8 mouse cellular contexts compared by ENCODE assay signal in genomic region chr19:5071545-5072369, GRCm38 (mm10). TPM values are rescaled to one million over a fixed set of nuclear protein-coding genes. Genes with fewer than 3 reads are reported as not detected.
DNase-seq lines count a peak whose midpoint lies in the region; ATAC-seq and TF ChIP-seq lines count a peak whose summit lies in the region.

No protein-coding gene starts in this region.

- no peak for TF ChIP-seq CTCF in ES-Bruce4 (IDR thresholded peaks at IDR 0.05; ENCODE audit: low read depth, low read length)
- no peak for TF ChIP-seq CTCF in embryonic fibroblast, embryonic 13.5 days (IDR thresholded peaks at IDR 0.05; ENCODE audit: borderline replicate concordance, insufficient read depth, low read length)

- H3K9ac ChIP-seq in ES-Bruce4 (ENCODE audit: low read depth, poor library complexity, severe bottlenecking), result peak overlapping the region; percentile 74
- H3K9ac ChIP-seq in heart, embryonic 14.5 days (ENCODE audit: low read length), result peak overlapping the region; percentile 64
- peak overlapping the region; percentile 61 for H3K9ac ChIP-seq in kidney, embryonic 16.5 days (replicated peaks; ENCODE audit: low read length)

- peaks cover 6% of the 10 kb centered on the region for H3K4me1 ChIP-seq in ES-Bruce4 (ENCODE audit: control insufficient read depth, insufficient read depth, low read length)
- H3K4me1 ChIP-seq in embryonic fibroblast, embryonic 13.5 days (ENCODE audit: control insufficient read depth, insufficient read depth, low read length), result peaks cover 7% of the 10 kb centered on the region
- H3K4me1 ChIP-seq in heart, embryonic 14.5 days (ENCODE audit: control insufficient read depth in 2 of 2, insufficient read depth in 2 of 2, low read length in 2 of 2), result peaks cover 28 to 36% of the 10 kb centered on the region in 2 experiments
- H3K4me1 ChIP-seq in kidney, embryonic 16.5 days (ENCODE audit: insufficient read depth, low read length), result peaks cover 51% of the 10 kb centered on the region

- H3K27ac ChIP-seq in ES-Bruce4 (ENCODE audit: insufficient read depth, low read length), result peak overlapping the region; percentile 83
- peak overlapping the region; percentile 98 for H3K27ac ChIP-seq in embryonic fibroblast, embryonic 13.5 days (ENCODE audit: insufficient read depth, low read length)
- H3K27ac ChIP-seq in heart, embryonic 14.5 days (replicated peaks in 1 of 2; ENCODE audit: control insufficient read depth in 1 of 2, insufficient read depth in 1 of 2, low read depth in 2 of 2, low read length in 2 of 2), result peak overlapping the region; percentile 25 to 47; a peak in 2 of 4 replicates
- H3K27ac ChIP-seq in kidney, embryonic 16.5 days (ENCODE audit: low read length), result peak overlapping the region; percentile 88

- 1% methylated on average over 40 of the region's 40 CpGs for WGBS in heart, embryonic 14.5 days
- under 1% methylated on average over 39 of the region's 40 CpGs for WGBS in kidney, embryonic 16.5 days

- H3K4me2 ChIP-seq in heart, embryonic 14.5 days (ENCODE audit: low read length), result peak overlapping the region; percentile 89
- H3K4me2 ChIP-seq in kidney, embryonic 16.5 days (replicated peaks; ENCODE audit: low read depth, low read length), result peak overlapping the region; percentile 77

- TF ChIP-seq EP300 in ES-Bruce4 (IDR thresholded peaks at IDR 0.05; ENCODE audit: insufficient read depth, low read depth, low read length), result 0 out of 2 replicates have a peak, but pooled peaks have one; percentile 34

- peak; percentile 12 for TF ChIP-seq POLR2A in ES-Bruce4 (IDR thresholded peaks at IDR 0.05; ENCODE audit: insufficient read depth, low read length)
- peak; percentile 69 for TF ChIP-seq POLR2A in embryonic fibroblast, embryonic 13.5 days (IDR thresholded peaks at IDR 0.05; ENCODE audit: low read depth, low read length)

- no peaks in the 10 kb centered on the region for H3K9me3 ChIP-seq in ES-Bruce4 (replicated peaks; ENCODE audit: control insufficient read depth, insufficient read depth, low read length, poor library complexity, severe bottlenecking)
- no peaks in the 10 kb centered on the region for H3K9me3 ChIP-seq in heart, embryonic 14.5 days (ENCODE audit: control insufficient read depth, low read length)
- H3K9me3 ChIP-seq in kidney, embryonic 16.5 days (ENCODE audit: low read length), result no peaks in the 10 kb centered on the region

- no peaks in the 10 kb centered on the region for H3K27me3 ChIP-seq in ES-Bruce4 (ENCODE audit: control insufficient read depth, insufficient read depth, low read length, poor library complexity, severe bottlenecking)
- H3K27me3 ChIP-seq in heart, embryonic 14.5 days (ENCODE audit: control insufficient read depth, insufficient read depth, low read length), result peaks cover 12% of the 10 kb centered on the region
- H3K27me3 ChIP-seq in kidney, embryonic 16.5 days (ENCODE audit: insufficient read depth, low read length), result peaks cover 22% of the 10 kb centered on the region

- H3K4me3 ChIP-seq in ES-Bruce4 (ENCODE audit: low read depth, low read length), result peak overlapping the region; percentile 78
- peak overlapping the region; percentile 46 for H3K4me3 ChIP-seq in embryonic fibroblast, embryonic 13.5 days (ENCODE audit: insufficient read depth, low read length)
- H3K4me3 ChIP-seq in heart, embryonic 14.5 days (ENCODE audit: control insufficient read depth in 1 of 2, insufficient read depth in 1 of 2, low read depth in 1 of 2, low read length in 2 of 2), result peak overlapping the region; percentile 36 to 49
- H3K4me3 ChIP-seq in kidney, embryonic 16.5 days (ENCODE audit: low read length), result peak overlapping the region; percentile 62

- peak; percentile 72 to 75 for DNase-seq in adrenal gland, adult 18-20 months (ENCODE audit: low spot score in 2 of 2)
- DNase-seq in lung, postnatal 4 days, result peak; percentile 82 to 90
- DNase-seq in spleen, adult 12 weeks (ENCODE audit: low spot score), result peak; percentile 68
- no peak for DNase-seq in layer of hippocampus, postnatal 10 days (ENCODE audit: low spot score in 2 of 2)

- peak; percentile 60 for ATAC-seq in heart, embryonic 14.5 days (ENCODE audit: insufficient number of reproducible peaks, insufficient read depth, low FRiP score, low read depth)
- peak; percentile 77 for ATAC-seq in kidney, embryonic 16.5 days (ENCODE audit: low FRiP score, low TSS enrichment)

- no peaks in the 10 kb centered on the region for H3K36me3 ChIP-seq in ES-Bruce4 (ENCODE audit: control insufficient read depth, insufficient read depth, low read length, poor library complexity, severe bottlenecking)
- H3K36me3 ChIP-seq in heart, embryonic 14.5 days (ENCODE audit: control insufficient read depth, insufficient read depth, low read length), result no peaks in the 10 kb centered on the region
- H3K36me3 ChIP-seq in kidney, embryonic 16.5 days (ENCODE audit: insufficient read depth, low read length), result no peaks in the 10 kb centered on the region

RNA-seq across cellular contexts. Expression of gene Cd248, which starts 3.9 kb away (rescaled TPM):
- polyA plus RNA-seq in ES-Bruce4 (2011; ENCODE audit: insufficient read depth, insufficient read length, low read depth, missing spikeins), result 3.1 and 3.7 TPM in 2 replicates
- 10 to 100 TPM in 1 of 2 experiments, 1 to 10 TPM in 1; 7.3 to 16.2 TPM for total RNA-seq in adrenal gland, adult 18-20 months (2021)
- 202 and 292 TPM in 2 replicates for polyA plus RNA-seq in embryonic fibroblast, embryonic 13.5 days (2011; ENCODE audit: insufficient read length, low read depth, missing spikeins)
- polyA plus RNA-seq in heart, embryonic 14.5 days (2014; fragmentation: Nextera tagmentation; extraction: Ambion mirVana), result 15.3 and 16.8 TPM in 2 replicates
- 59.3 and 64.5 TPM in 2 replicates for polyA plus RNA-seq in kidney, embryonic 16.5 days (2015; fragmentation: Nextera tagmentation; extraction: Ambion mirVana)
- 10 to 100 TPM in 1 of 2 experiments, 1 to 10 TPM in 1; 9.9 to 10.2 TPM for total RNA-seq in layer of hippocampus, postnatal 10 days (2021)

RNA-seq across cellular contexts. Expression of gene Tmem151a, which starts 13.6 kb away (rescaled TPM):
- polyA plus RNA-seq in ES-Bruce4 (2011; ENCODE audit: insufficient read depth, insufficient read length, low read depth, missing spikeins), result 6.2 and 8.3 TPM in 2 replicates
- total RNA-seq in adrenal gland, adult 18-20 months (2021), result 1 to 10 TPM; 1.4 to 1.5 TPM
- polyA plus RNA-seq in embryonic fibroblast, embryonic 13.5 days (2011; ENCODE audit: insufficient read length, low read depth, missing spikeins), result 6.0 and 7.2 TPM in 2 replicates
- polyA plus RNA-seq in heart, embryonic 14.5 days (2014; fragmentation: Nextera tagmentation; extraction: Ambion mirVana), result 3.7 and 3.9 TPM in 2 replicates
- polyA plus RNA-seq in kidney, embryonic 16.5 days (2015; fragmentation: Nextera tagmentation; extraction: Ambion mirVana), result 1.6 and 1.8 TPM in 2 replicates
- 10 to 100 TPM; 96.6 to 98.0 TPM for total RNA-seq in layer of hippocampus, postnatal 10 days (2021)

RNA-seq across cellular contexts. Expression of gene Yif1a, which starts 16.6 kb away (rescaled TPM):
- 40.6 and 47.3 TPM in 2 replicates for polyA plus RNA-seq in ES-Bruce4 (2011; ENCODE audit: insufficient read depth, insufficient read length, low read depth, missing spikeins)
- total RNA-seq in adrenal gland, adult 18-20 months (2021), result 10 to 100 TPM; 56.4 to 75.3 TPM
- 94.1 and 96.4 TPM in 2 replicates for polyA plus RNA-seq in embryonic fibroblast, embryonic 13.5 days (2011; ENCODE audit: insufficient read length, low read depth, missing spikeins)
- 112 and 122 TPM in 2 replicates for polyA plus RNA-seq in heart, embryonic 14.5 days (2014; fragmentation: Nextera tagmentation; extraction: Ambion mirVana)
- polyA plus RNA-seq in kidney, embryonic 16.5 days (2015; fragmentation: Nextera tagmentation; extraction: Ambion mirVana), result 122 and 127 TPM in 2 replicates
- total RNA-seq in layer of hippocampus, postnatal 10 days (2021), result 10 to 100 TPM; 24.7 to 29.9 TPM

RNA-seq across cellular contexts. Expression of gene Rin1, which starts 21.5 kb away (rescaled TPM):
- 19.2 and 22.7 TPM in 2 replicates for polyA plus RNA-seq in ES-Bruce4 (2011; ENCODE audit: insufficient read depth, insufficient read length, low read depth, missing spikeins)
- 1 to 10 TPM; 3.4 to 4.2 TPM for total RNA-seq in adrenal gland, adult 18-20 months (2021)
- polyA plus RNA-seq in embryonic fibroblast, embryonic 13.5 days (2011; ENCODE audit: insufficient read length, low read depth, missing spikeins), result 60.2 and 82.9 TPM in 2 replicates
- 1.9 and 2.7 TPM in 2 replicates for polyA plus RNA-seq in heart, embryonic 14.5 days (2014; fragmentation: Nextera tagmentation; extraction: Ambion mirVana)
- polyA plus RNA-seq in kidney, embryonic 16.5 days (2015; fragmentation: Nextera tagmentation; extraction: Ambion mirVana), result 3.6 and 4.8 TPM in 2 replicates
- total RNA-seq in layer of hippocampus, postnatal 10 days (2021), result 10 to 100 TPM; 26.4 to 26.6 TPM

RNA-seq across cellular contexts. Expression of gene Cnih2, which starts 26.6 kb away (rescaled TPM):
- 3.3 and 3.7 TPM in 2 replicates for polyA plus RNA-seq in ES-Bruce4 (2011; ENCODE audit: insufficient read depth, insufficient read length, low read depth, missing spikeins)
- 1 to 10 TPM; 1.9 to 2.3 TPM for total RNA-seq in adrenal gland, adult 18-20 months (2021)
- 4.7 and 5.2 TPM in 2 replicates for polyA plus RNA-seq in embryonic fibroblast, embryonic 13.5 days (2011; ENCODE audit: insufficient read length, low read depth, missing spikeins)
- polyA plus RNA-seq in heart, embryonic 14.5 days (2014; fragmentation: Nextera tagmentation; extraction: Ambion mirVana), result 4.4 and 5.4 TPM in 2 replicates
- polyA plus RNA-seq in kidney, embryonic 16.5 days (2015; fragmentation: Nextera tagmentation; extraction: Ambion mirVana), result 10.8 and 14.0 TPM in 2 replicates
- total RNA-seq in layer of hippocampus, postnatal 10 days (2021), result 100 to 1,000 TPM; 743 to 783 TPM

Comparison
In these comparisons a context has a peak if more than half of its experiments do, and no peak if none do; other contexts are left out.
1. H3K27ac ChIP-seq: peak in every context shown above with its lines; median percentile 98 in embryonic fibroblast, embryonic 13.5 days; 88 in kidney, embryonic 16.5 days; 83 in ES-Bruce4; 36 in heart, embryonic 14.5 days.
2. DNase-seq: peak in adrenal gland, adult 18-20 months (2 of 2), lung, postnatal 4 days (2 of 2) and spleen, adult 12 weeks (single experiment); none in layer of hippocampus, postnatal 10 days (0 of 2).
3. Peak in every context shown above with its lines, with median percentiles within 50 percentile points of each other: H3K4me3 ChIP-seq and H3K9ac ChIP-seq.